Mouse (Mus musculus) lung, embryonic 14.5 days (tissue): ENCODE results near the gene Rac1. TPM values are rescaled to one million over a fixed set of nuclear protein-coding genes. Genes with fewer than 3 reads are reported as not detected.
A peak's percentile ranks its signal among the peaks of the same experiment; 100 is the strongest.
"Not testable (repeated sequence)": the region's sequence is repeated elsewhere in the genome, so short reads cannot be mapped to it uniquely, and the experiment has no call there.

Experiments used
- ATAC-seq: fragments of 200-750 bp; cut with Nextera tagmentation; 2 replicates; pipeline ENCODE4 v1.8.0; 2017; ENCODE audit warnings: mild to moderate bottlenecking, moderate TSS enrichment, moderate library complexity; ENCODE audit not compliant: insufficient read depth
- DNase-seq: peaks from one replicate; pipeline ENCODE4 v3.0.0-alpha.2; 2015
- H3K27ac ChIP-seq: fragments of 300-500 bp; sonication (generic); 2 replicates; pipeline ENCODE4 v1.5.1; 2014; ENCODE audit warnings: low read depth, mild to moderate bottlenecking, moderate library complexity
- H3K27me3 ChIP-seq: fragments of 300-500 bp; sonication (generic); 2 replicates; pipeline ENCODE4 v1.6.1; 2014; ENCODE audit warnings: low read length, control low read depth; ENCODE audit not compliant: insufficient read depth
- H3K36me3 ChIP-seq: fragments of 300-500 bp; sonication (generic); 2 replicates; pipeline ENCODE4 v1.6.1; 2014; ENCODE audit warnings: control low read depth; ENCODE audit not compliant: insufficient read depth
- H3K4me1 ChIP-seq: fragments of 300-500 bp; sonication (generic); 2 replicates; pipeline ENCODE4 v1.6.1; 2014; ENCODE audit warnings: antibody characterized with exemption, control low read depth; ENCODE audit not compliant: insufficient read depth
- H3K4me2 ChIP-seq: fragments of 300-500 bp; sonication (generic); 2 replicates; pipeline ENCODE4 v1.6.1; 2014; ENCODE audit warnings: mild to moderate bottlenecking
- H3K4me3 ChIP-seq: fragments of 300-500 bp; sonication (generic); 2 replicates; pipeline ENCODE4 v1.5.1; 2014; ENCODE audit warnings: low read depth, low read length
- H3K9ac ChIP-seq: fragments of 300-500 bp; sonication (generic); 2 replicates; pipeline ENCODE4 v1.6.1; 2014
- H3K9me3 ChIP-seq: fragments of 300-500 bp; sonication (generic); 2 replicates; pipeline ENCODE4 v1.6.1; 2016; ENCODE audit warnings: low read depth, low read length, control low read depth
- CTCF ChIP-seq: IDR thresholded peaks from 2 replicates; pipeline ENCODE4 v1.5.1; 2016; ENCODE audit warnings: antibody characterized with exemption, low read depth
- WGBS: fragments of 180-500 bp; shearing (Covaris S2); extraction: QIAGEN DNeasy Blood & Tissue Kit; methylation state at CpG from one replicate; pipeline ENCODE4 v1.1.7; 2014; 5-methylcytosine and 5-hydroxymethylcytosine counted together
- polyA plus RNA-seq: library from polyadenylated mRNA; unstranded; fragments of >200 nt; fragmentation: Nextera tagmentation; extraction: Ambion mirVana; gene quantifications from 2 replicates; pipeline ENCODE4 v1.2.1, GENCODE M21; 2014

Rac1 gene
- polyA plus RNA-seq: 588 and 606 TPM in 2 replicates

- no peak for TF ChIP-seq CTCF
- Histone ChIP-seq H3K9ac (peak within 1 kb of the TSS; percentile 99), H3K4me2 (peak within 1 kb of the TSS; percentile 91), H3K36me3 (no peaks in the 10 kb centered on the region; the same call in 1 of the 2 replicates), H3K27ac (peak within 1 kb of the TSS; percentile 99), H3K27me3 (no peaks in the 10 kb centered on the region), H3K4me1 (peaks cover 21% of the 10 kb centered on the region), H3K4me3 (peak within 1 kb of the TSS; percentile 99), H3K9me3 (no peaks in the 10 kb centered on the region)
- DNase-seq: peak; percentile 99
- under 1% methylated on average over 97 of the region's 105 CpGs for WGBS
- peak; percentile 95 for ATAC-seq
These were observed at the start of gene Rac1 for GRCm38 (mm10) chr5:143527486-143528307. TSS of gene Rac1 (minus strand) at chr5:143528036.

GRCm38 (mm10) chr5:143574261-143575178 is 46.7 kb upstream of the Rac1 start:
- peaks cover 4% of the 10 kb centered on the region; the same call in 1 of the 2 replicates for H3K4me1 ChIP-seq
- H3K9me3 ChIP-seq: no peaks in the 10 kb centered on the region
- H3K36me3 ChIP-seq: no peaks in the 10 kb centered on the region
- WGBS: 44% methylated on average over 19 of the region's 19 CpGs
- peak overlapping the region; percentile 51 for H3K27ac ChIP-seq
- peak; percentile 80 for DNase-seq
- TF ChIP-seq CTCF: no peak
- peak overlapping the region; percentile 15; the same call in 1 of the 2 replicates for H3K4me2 ChIP-seq
- no peak overlapping the region for H3K4me3 ChIP-seq
- no peak overlapping the region for H3K9ac ChIP-seq
- no peaks in the 10 kb centered on the region for H3K27me3 ChIP-seq
- ATAC-seq: peak; percentile 81

- DNase-seq (no peak), ATAC-seq (no peak)
- 91% methylated on average over 4 of the region's 4 CpGs for WGBS
These were observed 45.2 kb upstream of the Rac1 start for GRCm38 (mm10) chr5:143573067-143573466.

GRCm38 (mm10) chr5:143572195-143572594 is 44.4 kb upstream of the Rac1 start:
- Histone ChIP-seq H3K9ac (no peak overlapping the region), H3K4me3 (no peak overlapping the region), H3K27me3 (no peaks in the 10 kb centered on the region), H3K27ac (peak overlapping the region; percentile 79), H3K9me3 (no peaks in the 10 kb centered on the region), H3K4me2 (no peak overlapping the region), H3K4me1 (peaks cover 4% of the 10 kb centered on the region; the same call in 1 of the 2 replicates), H3K36me3 (no peaks in the 10 kb centered on the region)
- TF ChIP-seq CTCF: no peak
- DNase-seq: peak; percentile 83
- 42% methylated on average over 5 of the region's 5 CpGs for WGBS
- peak; percentile 58; the same call in 1 of the 2 replicates for ATAC-seq

More at GRCm38 (mm10) chr5:143573067-143573466, 45.2 kb upstream of the Rac1 start:
- no peaks in the 10 kb centered on the region for H3K36me3 ChIP-seq
- H3K27me3 ChIP-seq: no peaks in the 10 kb centered on the region
- H3K9ac ChIP-seq: no peak overlapping the region
- H3K4me3 ChIP-seq: no peak overlapping the region
- H3K9me3 ChIP-seq: no peaks in the 10 kb centered on the region
- TF ChIP-seq CTCF: no peak
- peaks cover 4% of the 10 kb centered on the region; the same call in 1 of the 2 replicates for H3K4me1 ChIP-seq
- no peak overlapping the region for H3K27ac ChIP-seq
- no peak overlapping the region for H3K4me2 ChIP-seq

- Histone ChIP-seq H3K4me3 (no peak overlapping the region), H3K36me3 (peaks cover 7% of the 10 kb centered on the region; the same call in 1 of the 2 replicates), H3K27me3 (no peaks in the 10 kb centered on the region), H3K4me1 (peaks cover 4% of the 10 kb centered on the region; the same call in 1 of the 2 replicates), H3K4me2 (no peak overlapping the region), H3K27ac (no peak overlapping the region), H3K9me3 (no peaks in the 10 kb centered on the region), H3K9ac (no peak overlapping the region)
- peak; percentile 98 for TF ChIP-seq CTCF
- ATAC-seq (0 out of 2 replicates have a peak, but pooled peaks have one; percentile 33), DNase-seq (peak; percentile 94)
- WGBS: 19% methylated on average over 6 of the region's 6 CpGs
These were observed 40.0 kb upstream of the Rac1 start for GRCm38 (mm10) chr5:143567860-143568259.

- Histone ChIP-seq H3K27me3 (no peaks in the 10 kb centered on the region), H3K36me3 (peaks cover 7% of the 10 kb centered on the region; the same call in 1 of the 2 replicates), H3K27ac (peak overlapping the region; percentile 22; the same call in 1 of the 2 replicates), H3K9ac (no peak overlapping the region), H3K4me2 (no peak overlapping the region), H3K9me3 (no peaks in the 10 kb centered on the region), H3K4me3 (no peak overlapping the region), H3K4me1 (peaks cover 4% of the 10 kb centered on the region; the same call in 1 of the 2 replicates)
- DNase-seq: no peak
- no peak for ATAC-seq
- no peak for TF ChIP-seq CTCF
- 90% methylated on average over 5 of the region's 5 CpGs for WGBS
These were observed 39.4 kb upstream of the Rac1 start for GRCm38 (mm10) chr5:143567258-143567670.

GRCm38 (mm10) chr5:143566804-143567203 is 39.0 kb upstream of the Rac1 start:
- WGBS: 82% methylated on average over 6 of the region's 6 CpGs
- DNase-seq, H3K9ac ChIP-seq, H3K4me2 ChIP-seq, H3K27ac ChIP-seq, H3K4me1 ChIP-seq, H3K9me3 ChIP-seq, ATAC-seq, H3K36me3 ChIP-seq, H3K4me3 ChIP-seq, H3K27me3 ChIP-seq: not testable (repeated sequence)
